Mouse (Mus musculus) adrenal gland, adult 18-20 months (tissue): ENCODE results near the gene Frrs1l. TPM values are rescaled to one million over a fixed set of nuclear protein-coding genes. Genes with fewer than 3 reads are reported as not detected.

Source experiments
- DNase-seq, 2 experiments: peaks; one replicate each; pipeline ENCODE4 v3.0.0; 2021 to 2022; ENCODE audit warnings: low spot score in 2 of 2
- total RNA-seq, 2 experiments: library from RNA; stranded (reverse); gene quantifications; 1 replicate in 1 of 2; 2 replicates in 1 of 2; pipeline ENCODE4 v1.2.3; 2021

The Frrs1l gene
- total RNA-seq, 2 experiments from 2014 or later, result 0.51 to 1.2 TPM

GRCm38 (mm10) chr4:56915732-56916325 is 74.4 kb downstream of the Frrs1l start:
- no peak for DNase-seq

GRCm38 (mm10) chr4:56914761-56915160 is 75.4 kb downstream of the Frrs1l start:
- DNase-seq, result no peak

- no peak for DNase-seq
These were observed 75.9 kb downstream of the Frrs1l start for GRCm38 (mm10) chr4:56914338-56914737.

DNA sequence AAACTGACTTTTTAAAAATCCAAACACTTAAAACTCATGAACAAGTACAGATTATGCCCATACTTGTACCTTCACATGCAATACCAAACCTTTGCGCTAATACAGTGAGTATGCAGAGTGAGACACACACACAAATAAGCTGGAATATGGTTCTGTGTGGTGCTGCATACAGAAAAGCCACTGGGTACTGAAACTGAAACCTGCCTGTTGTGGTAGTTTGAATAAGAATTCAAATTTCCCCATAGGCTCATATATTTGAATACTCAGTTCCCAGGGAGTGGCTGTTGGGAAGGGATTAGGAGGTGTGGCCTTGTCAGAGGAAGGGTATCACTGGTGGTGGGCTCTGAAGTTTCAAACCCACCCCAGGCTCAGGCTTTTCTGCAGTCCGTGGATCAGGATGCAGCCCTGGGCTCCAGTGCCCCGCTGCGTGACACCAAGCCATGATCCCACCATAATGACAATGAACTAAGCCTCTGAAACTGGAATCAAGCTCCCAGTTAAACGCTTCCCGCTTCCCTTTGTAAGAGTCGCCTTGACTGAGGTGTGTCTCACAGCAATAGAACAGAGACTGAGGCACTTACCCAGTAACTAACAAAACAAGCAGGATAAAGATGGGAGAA is 77.7 kb downstream of the Frrs1l start:
- no peak for DNase-seq

DNA sequence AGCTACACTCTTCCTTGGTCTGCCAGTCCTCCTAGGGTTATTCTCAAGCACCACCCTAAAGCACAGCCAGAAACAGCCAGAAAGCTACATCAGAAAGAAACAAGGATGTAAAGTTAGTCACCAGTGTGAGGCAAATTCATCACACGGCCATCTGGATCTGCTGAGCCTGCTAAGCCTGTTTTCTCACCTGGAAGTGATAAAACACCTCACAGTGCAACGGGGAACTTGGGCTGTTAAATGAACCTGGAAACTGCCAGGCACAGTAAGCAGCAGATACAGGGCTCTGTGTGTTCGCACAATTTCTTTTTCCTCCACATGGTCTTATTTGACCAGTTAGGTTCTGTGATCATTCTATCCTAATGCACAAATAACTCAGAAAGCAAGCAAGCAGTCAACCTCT is 80.6 kb downstream of the Frrs1l start:
- no peak for DNase-seq

GRCm38 (mm10) chr4:56907671-56908070 is 82.5 kb downstream of the Frrs1l start:
- DNase-seq, result no peak

Other genes with a start within 250 kb of the Frrs1l start
- gene Actl7b, start 248.9 kb downstream of the Frrs1l start, total RNA-seq, result under 1 TPM in 1 of 2 experiments, not detected in 1; 0.19 TPM
- gene Actl7a, start 247.0 kb downstream of the Frrs1l start, total RNA-seq, result not detected
- 10 to 100 TPM; 21.7 to 31.1 TPM for gene Elp1, start 188.1 kb downstream of the Frrs1l start, total RNA-seq
- gene Fam206a, start 188.0 kb downstream of the Frrs1l start, total RNA-seq, result 10 to 100 TPM; 11.0 to 12.2 TPM
- gene Ctnnal1, start 125.2 kb downstream of the Frrs1l start, total RNA-seq, result 10 to 100 TPM in 1 of 2 experiments, 1 to 10 TPM in 1; 9.8 to 20.7 TPM
- 10 to 100 TPM; 35.7 to 46.8 TPM for gene Tmem245, start 43.0 kb downstream of the Frrs1l start, total RNA-seq
- gene Epb41l4b, start 153.0 kb upstream of the Frrs1l start, total RNA-seq, result 1 to 10 TPM; 2.1 to 2.4 TPM